Mouse (Mus musculus): ENCODE results near the gene Psd. TPM values are rescaled to one million over a fixed set of nuclear protein-coding genes. Genes with fewer than 3 reads are reported as not detected.

Psd gene
- polyA plus RNA-seq, 1 experiment, result 7.6 TPM

DNA sequence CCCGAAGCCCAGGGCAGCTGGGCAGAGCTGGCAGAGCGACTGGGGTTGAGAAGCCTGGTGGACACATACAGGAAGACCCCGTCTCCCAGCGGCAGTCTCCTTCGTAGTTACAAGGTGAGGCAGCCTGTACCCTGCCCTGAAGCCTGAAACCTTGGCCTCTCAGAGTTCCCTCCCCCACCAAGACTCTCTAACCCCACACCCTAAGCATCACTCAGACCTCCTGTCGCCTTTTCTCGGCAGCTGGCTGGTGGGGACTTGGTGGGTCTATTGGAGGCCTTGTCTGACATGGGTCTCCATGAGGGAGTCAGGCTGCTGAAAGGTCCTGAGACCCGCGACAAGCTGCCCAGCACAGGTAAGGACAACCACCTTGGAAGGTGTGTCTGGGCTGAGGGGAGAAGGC lies 15.6 kb downstream of the Psd start:
- TF ChIP-seq GATA1 (IDR thresholded peaks at IDR 0.05; ENCODE audit: low read length) (no peak), TAL1 (IDR thresholded peaks at IDR 0.05; ENCODE audit: low read length) (no peak)
- Histone ChIP-seq H3K4me1 (ENCODE audit: control insufficient read depth) (peaks cover 92% of the 10 kb centered on the region), H3K27me3 (ENCODE audit: control insufficient read depth) (peaks cover 12% of the 10 kb centered on the region), H3K4me3 (replicated peaks) (no peak overlapping the region), H3K9me3 (ENCODE audit: control insufficient read depth, low read length) (no peaks in the 10 kb centered on the region), H3K36me3 (ENCODE audit: control insufficient read depth) (peaks cover 72% of the 10 kb centered on the region)

DNA sequence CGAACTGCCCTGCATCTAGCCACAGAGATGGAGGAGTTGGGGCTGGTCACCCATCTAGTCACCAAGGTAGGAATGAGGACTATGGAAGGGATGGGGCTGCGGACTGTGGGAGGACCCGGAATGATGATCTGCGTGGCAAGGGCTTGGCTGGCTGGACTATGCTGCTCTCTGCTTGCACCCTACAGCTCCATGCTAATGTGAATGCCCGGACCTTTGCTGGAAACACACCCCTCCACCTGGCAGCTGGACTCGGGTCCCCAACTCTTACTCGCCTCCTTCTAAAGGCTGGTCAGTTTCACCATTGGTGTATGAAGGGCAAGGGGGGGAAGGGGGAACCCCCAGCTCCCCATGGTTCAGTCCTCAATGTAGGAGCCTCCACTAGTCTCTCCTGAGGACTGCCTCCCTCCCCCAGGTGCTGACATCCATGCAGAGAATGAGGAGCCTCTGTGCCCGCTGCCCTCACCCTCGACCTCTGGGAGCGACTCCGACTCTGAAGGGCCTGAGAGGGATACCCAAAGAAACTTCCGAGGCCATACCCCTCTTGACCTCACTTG lies 16.6 kb downstream of the Psd start:
- Histone ChIP-seq H3K9me3 (ENCODE audit: control insufficient read depth, low read length) (no peaks in the 10 kb centered on the region), H3K27me3 (ENCODE audit: control insufficient read depth) (peaks cover 6% of the 10 kb centered on the region; the same call in 1 of the 2 replicates), H3K4me1 (ENCODE audit: control insufficient read depth) (peaks cover 91% of the 10 kb centered on the region), H3K4me3 (replicated peaks) (no peak overlapping the region), H3K36me3 (ENCODE audit: control insufficient read depth) (peaks cover 72% of the 10 kb centered on the region)
- no peak for TF ChIP-seq TAL1 (IDR thresholded peaks at IDR 0.05; ENCODE audit: low read length)
- TF ChIP-seq GATA1 (IDR thresholded peaks at IDR 0.05; ENCODE audit: low read length), result no peak

GRCm38 (mm10) chr19:46309651-46310305 lies 17.2 kb downstream of the Psd start:
- TF ChIP-seq GATA1 (IDR thresholded peaks at IDR 0.05; ENCODE audit: low read length) (no peak), TAL1 (IDR thresholded peaks at IDR 0.05; ENCODE audit: low read length) (no peak)
- Histone ChIP-seq H3K4me1 (ENCODE audit: control insufficient read depth) (peaks cover 91% of the 10 kb centered on the region), H3K4me3 (replicated peaks) (no peak overlapping the region), H3K27me3 (ENCODE audit: control insufficient read depth) (peaks cover 4% of the 10 kb centered on the region; the same call in 1 of the 2 replicates), H3K9me3 (ENCODE audit: control insufficient read depth, low read length) (no peaks in the 10 kb centered on the region), H3K36me3 (ENCODE audit: control insufficient read depth) (peaks cover 72% of the 10 kb centered on the region)

DNA sequence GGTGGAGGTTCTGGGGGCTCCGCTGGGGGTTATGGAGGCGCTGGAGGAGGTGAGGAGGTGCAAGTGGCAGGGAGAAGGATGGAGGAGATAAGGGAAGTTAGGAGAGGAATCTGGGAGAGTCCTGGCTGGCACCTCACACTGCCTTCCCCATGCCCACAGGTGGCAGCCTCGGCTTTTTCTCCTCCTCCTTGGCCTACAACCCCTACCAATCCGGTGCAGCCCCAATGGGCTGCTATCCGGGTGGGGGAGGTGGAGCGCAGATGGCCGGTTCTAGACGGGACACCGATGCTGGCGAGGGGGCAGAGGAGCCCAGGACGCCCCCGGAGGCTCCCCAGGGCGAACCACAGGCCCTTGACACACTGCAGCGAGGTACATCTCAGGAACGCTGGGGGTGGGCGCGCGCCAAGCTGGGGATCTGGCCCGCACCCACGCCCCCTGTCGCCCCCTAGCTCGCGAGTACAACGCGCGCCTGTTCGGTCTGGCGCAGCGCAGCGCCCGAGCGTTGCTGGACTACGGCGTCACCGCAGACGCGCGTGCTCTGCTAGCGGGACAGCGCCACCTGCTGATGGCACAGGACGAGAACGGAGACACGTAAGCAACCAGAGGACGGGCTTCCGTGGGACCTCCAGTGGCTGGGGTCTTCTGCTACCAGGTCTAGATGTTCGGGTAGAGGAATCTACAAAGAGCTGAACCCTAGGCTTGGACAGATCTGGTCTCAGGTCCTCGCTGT lies 18.1 kb downstream of the Psd start:
- Histone ChIP-seq H3K4me3 (replicated peaks) (peak overlapping the region; percentile 61), H3K4me1 (ENCODE audit: control insufficient read depth) (peaks cover 91% of the 10 kb centered on the region), H3K36me3 (ENCODE audit: control insufficient read depth) (peaks cover 72% of the 10 kb centered on the region), H3K9me3 (ENCODE audit: control insufficient read depth, low read length) (no peaks in the 10 kb centered on the region), H3K27me3 (ENCODE audit: control insufficient read depth) (no peaks in the 10 kb centered on the region; the same call in 1 of the 2 replicates)
- no peak for TF ChIP-seq TAL1 (IDR thresholded peaks at IDR 0.05; ENCODE audit: low read length)
- no peak for TF ChIP-seq GATA1 (IDR thresholded peaks at IDR 0.05; ENCODE audit: low read length)

DNA sequence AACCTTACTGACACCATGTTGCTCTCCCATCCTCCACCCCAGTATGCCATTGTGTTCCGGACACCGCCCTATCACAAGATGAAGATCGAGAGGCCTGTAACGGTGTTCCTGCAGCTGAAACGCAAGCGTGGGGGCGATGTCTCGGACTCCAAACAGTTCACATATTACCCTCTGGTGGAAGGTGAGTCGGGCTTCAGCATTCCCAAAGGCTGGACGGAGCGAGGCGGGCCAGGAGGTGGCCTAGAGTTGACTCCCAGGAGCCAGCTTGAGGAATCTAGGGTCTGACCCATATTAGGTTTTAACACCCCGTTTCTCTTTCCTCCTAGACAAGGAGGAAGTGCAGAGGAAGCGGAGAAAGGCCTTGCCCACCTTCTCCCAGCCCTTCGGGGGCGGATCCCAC lies 18.7 kb downstream of the Psd start:
- TF ChIP-seq GATA1 (IDR thresholded peaks at IDR 0.05; ENCODE audit: low read length) (no peak), TAL1 (IDR thresholded peaks at IDR 0.05; ENCODE audit: low read length) (no peak)
- Histone ChIP-seq H3K4me3 (replicated peaks) (no peak overlapping the region), H3K27me3 (ENCODE audit: control insufficient read depth) (no peaks in the 10 kb centered on the region), H3K36me3 (ENCODE audit: control insufficient read depth) (peaks cover 67% of the 10 kb centered on the region), H3K9me3 (ENCODE audit: control insufficient read depth, low read length) (no peaks in the 10 kb centered on the region), H3K4me1 (ENCODE audit: control insufficient read depth) (peaks cover 91% of the 10 kb centered on the region)

- Histone ChIP-seq H3K36me3 (ENCODE audit: control insufficient read depth) (peaks cover 62% of the 10 kb centered on the region), H3K4me3 (replicated peaks) (no peak overlapping the region), H3K27me3 (ENCODE audit: control insufficient read depth) (no peaks in the 10 kb centered on the region), H3K4me1 (ENCODE audit: control insufficient read depth) (peaks cover 85% of the 10 kb centered on the region), H3K9me3 (ENCODE audit: control insufficient read depth, low read length) (no peaks in the 10 kb centered on the region)
- TF ChIP-seq GATA1 (IDR thresholded peaks at IDR 0.05; ENCODE audit: low read length) (no peak), TAL1 (IDR thresholded peaks at IDR 0.05; ENCODE audit: low read length) (no peak)
Observed at GRCm38 (mm10) chr19:46307781-46308180, 19.2 kb downstream of the Psd start.

- peaks cover 77% of the 10 kb centered on the region for H3K4me1 ChIP-seq (ENCODE audit: control insufficient read depth)
- no peak for TF ChIP-seq TAL1 (IDR thresholded peaks at IDR 0.05; ENCODE audit: low read length)
- no peak for TF ChIP-seq GATA1 (IDR thresholded peaks at IDR 0.05; ENCODE audit: low read length)
- H3K36me3 ChIP-seq (ENCODE audit: control insufficient read depth), result peaks cover 52% of the 10 kb centered on the region
- no peaks in the 10 kb centered on the region for H3K9me3 ChIP-seq (ENCODE audit: control insufficient read depth, low read length)
- H3K4me3 ChIP-seq (replicated peaks), result peak overlapping the region; percentile 93
- H3K27me3 ChIP-seq (ENCODE audit: control insufficient read depth), result peaks cover 4% of the 10 kb centered on the region; the same call in 1 of the 2 replicates
Observed at GRCm38 (mm10) chr19:46306751-46307289, 20.1 kb downstream of the Psd start.

- Histone ChIP-seq H3K9me3 (ENCODE audit: control insufficient read depth, low read length) (no peaks in the 10 kb centered on the region), H3K4me3 (replicated peaks) (peak overlapping the region; percentile 93), H3K36me3 (ENCODE audit: control insufficient read depth) (peaks cover 46% of the 10 kb centered on the region), H3K4me1 (ENCODE audit: control insufficient read depth) (peaks cover 71% of the 10 kb centered on the region), H3K27me3 (ENCODE audit: control insufficient read depth) (peaks cover 6% of the 10 kb centered on the region; the same call in 1 of the 2 replicates)
- TF ChIP-seq TAL1 (IDR thresholded peaks at IDR 0.05; ENCODE audit: low read length) (no peak), GATA1 (IDR thresholded peaks at IDR 0.05; ENCODE audit: low read length) (no peak)
Observed at GRCm38 (mm10) chr19:46306268-46306610, 20.7 kb downstream of the Psd start.

Data from erythroblast, embryonic 14.5 days (primary cell).